Mouse (Mus musculus) neural tube, embryonic 11.5 days (tissue): Measurements from ENCODE around the gene Mysm1. TPM values are rescaled to one million over a fixed set of nuclear protein-coding genes. Genes with fewer than 3 reads are reported as not detected.

Experiments
- ATAC-seq: fragments of 200-750 bp; cut with Nextera tagmentation; 2 replicates; pipeline ENCODE4 v1.8.0; 2017; ENCODE audit warnings: moderate number of reproducible peaks, mild to moderate bottlenecking, moderate TSS enrichment, moderate library complexity; ENCODE audit not compliant: insufficient read depth, low FRiP score, low TSS enrichment
- DNase-seq: peaks from one replicate; pipeline ENCODE4 v3.0.0-alpha.2; 2015; ENCODE audit warnings: low spot score
- H3K27ac ChIP-seq: fragments of 300-500 bp; sonication (generic); 2 replicates; pipeline ENCODE4 v1.5.1; 2014; ENCODE audit warnings: low read depth, mild to moderate bottlenecking, low read length
- H3K27me3 ChIP-seq: fragments of 300-500 bp; sonication (generic); 2 replicates; pipeline ENCODE4 v1.6.1; 2014; ENCODE audit warnings: mild to moderate bottlenecking, low read length, mixed read lengths; ENCODE audit not compliant: control insufficient read depth, insufficient read depth
- H3K36me3 ChIP-seq: fragments of 300-500 bp; sonication (generic); 2 replicates; pipeline ENCODE4 v1.6.1; 2014; ENCODE audit warnings: mild to moderate bottlenecking, low read length, moderate library complexity, mixed read lengths; ENCODE audit not compliant: control insufficient read depth, insufficient read depth
- H3K4me1 ChIP-seq: fragments of 300-500 bp; sonication (generic); 2 replicates; pipeline ENCODE4 v1.6.1; 2014; ENCODE audit warnings: low read length, mixed read lengths; ENCODE audit not compliant: control insufficient read depth, insufficient read depth
- H3K4me2 ChIP-seq: fragments of 300-500 bp; sonication (generic); 2 replicates; pipeline ENCODE4 v1.6.1; 2014; ENCODE audit warnings: low read depth, mild to moderate bottlenecking, moderate library complexity
- H3K4me3 ChIP-seq: fragments of 300-500 bp; sonication (generic); 2 replicates; pipeline ENCODE4 v1.5.1; 2014; ENCODE audit warnings: low read depth, low read length
- H3K9ac ChIP-seq: fragments of 300-500 bp; sonication (generic); 2 replicates; pipeline ENCODE4 v1.6.1; 2014; ENCODE audit warnings: mild to moderate bottlenecking, low read length
- H3K9me3 ChIP-seq: fragments of 300-500 bp; sonication (generic); 2 replicates; pipeline ENCODE4 v1.6.1; 2016; ENCODE audit warnings: low read length; ENCODE audit not compliant: control insufficient read depth
- WGBS: fragments of 180-500 bp; shearing (Covaris S2); extraction: QIAGEN DNeasy Blood & Tissue Kit; methylation state at CpG from one replicate; pipeline ENCODE4 v1.1.7; 2014; 5-methylcytosine and 5-hydroxymethylcytosine counted together
- polyA plus RNA-seq: library from polyadenylated mRNA; unstranded; fragments of >200 nt; fragmentation: Nextera tagmentation; extraction: Ambion mirVana; gene quantifications from 2 replicates; pipeline ENCODE4 v1.2.1, GENCODE M21; 2014

Gene Mysm1
- 24.4 and 24.8 TPM in 2 replicates for polyA plus RNA-seq

DNA sequence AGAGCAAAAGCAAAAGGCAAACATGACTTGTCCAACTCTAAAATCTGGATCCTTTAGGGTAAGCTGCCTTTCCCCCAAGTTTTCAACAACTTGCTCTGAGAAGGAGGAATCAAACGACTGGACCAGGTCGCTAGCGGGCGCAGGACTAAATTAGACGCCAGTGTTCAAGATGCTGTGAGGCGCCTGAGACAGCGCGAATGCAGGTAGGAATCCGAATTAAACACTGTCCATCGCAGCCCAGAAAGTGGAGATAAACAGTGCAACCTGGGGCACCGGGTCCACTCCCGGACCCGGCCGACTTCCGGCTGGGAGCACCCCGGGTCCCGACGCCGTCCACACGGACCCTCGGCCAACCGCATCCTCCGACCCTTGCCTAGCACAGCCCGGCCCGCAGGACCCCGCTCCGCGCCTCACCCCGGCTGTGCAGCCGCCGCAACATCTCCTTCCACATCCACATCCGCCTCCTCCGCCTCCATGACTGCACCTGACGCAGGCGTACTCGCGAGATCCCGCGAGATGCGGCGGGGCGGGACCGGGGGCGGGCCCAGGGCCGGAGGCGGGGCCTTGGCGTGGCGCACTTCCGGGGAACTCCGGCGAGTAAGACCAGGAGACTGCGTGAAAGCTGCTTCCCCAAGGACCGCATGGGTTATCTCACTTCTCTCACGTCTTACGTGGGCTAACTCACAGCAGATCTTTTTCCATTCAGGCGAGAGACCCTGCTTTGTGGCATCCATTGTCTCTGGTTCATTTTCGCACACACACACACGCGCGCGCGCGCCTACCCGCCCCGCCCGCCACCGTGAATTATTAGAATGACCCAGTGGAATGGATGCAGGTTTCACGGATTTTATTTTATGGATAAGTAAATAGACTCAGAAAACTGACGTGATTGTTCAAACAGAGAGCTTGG lies at the start of gene Mysm1:
TSS of gene Mysm1 (minus strand) at position 511 of the 910 bp plus-strand sequence.
- Histone ChIP-seq H3K4me3 (peak within 1 kb of the TSS; percentile 76), H3K36me3 (peaks cover 2% of the 10 kb centered on the region; the same call in 1 of the 2 replicates), H3K9ac (peak within 1 kb of the TSS; percentile 88), H3K4me2 (peak within 1 kb of the TSS; percentile 38), H3K9me3 (no peaks in the 10 kb centered on the region), H3K27me3 (no peaks in the 10 kb centered on the region), H3K4me1 (no peaks in the 10 kb centered on the region), H3K27ac (peak within 1 kb of the TSS; percentile 78)
- DNase-seq (peak; percentile 96), ATAC-seq (peak; percentile 100)
- under 1% methylated on average over 69 of the region's 69 CpGs for WGBS

DNA sequence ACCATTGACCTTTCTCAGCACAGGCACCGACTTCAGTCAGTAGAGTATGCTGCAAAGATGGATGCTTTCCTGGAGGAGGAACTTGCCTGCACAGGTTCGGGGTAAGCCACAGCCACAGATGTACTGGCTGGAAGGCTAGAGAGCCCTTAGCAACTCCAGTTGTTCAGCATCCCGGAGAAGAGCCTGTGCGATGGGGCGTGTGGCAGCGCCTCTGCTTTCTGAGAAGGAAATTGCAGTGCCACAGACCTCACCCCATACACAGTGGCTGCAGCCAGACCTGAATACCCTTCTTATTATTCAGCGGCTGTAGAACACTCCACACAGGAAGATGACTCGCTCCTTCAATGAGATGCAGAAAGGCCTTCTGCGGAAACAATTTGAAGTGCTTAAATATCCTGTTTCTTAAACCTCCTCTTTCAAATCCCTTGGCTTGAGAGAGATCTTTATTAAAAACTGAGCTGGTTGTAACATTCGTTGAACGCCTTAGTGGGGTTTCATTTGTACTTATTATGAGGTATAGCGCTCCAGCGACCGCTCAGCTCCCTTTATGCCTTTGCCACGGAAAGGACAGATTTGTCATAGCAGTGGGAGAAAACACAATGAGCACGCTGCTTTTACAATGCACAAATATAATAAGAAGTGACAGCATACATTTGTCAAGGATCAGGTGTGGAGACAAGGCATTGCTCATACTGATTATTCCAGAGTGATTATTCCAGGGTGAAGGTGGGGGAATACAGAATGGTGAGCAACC lies 47.1 kb upstream of the Mysm1 start:
- H3K27me3 ChIP-seq: no peaks in the 10 kb centered on the region
- H3K36me3 ChIP-seq: no peaks in the 10 kb centered on the region
- H3K9me3 ChIP-seq: no peaks in the 10 kb centered on the region
- 86% methylated on average over 16 of the region's 16 CpGs for WGBS
- H3K9ac ChIP-seq: no peak overlapping the region
- H3K4me1 ChIP-seq: no peaks in the 10 kb centered on the region
- no peak overlapping the region for H3K4me3 ChIP-seq
- DNase-seq (no peak), ATAC-seq (no peak)
- H3K27ac ChIP-seq: no peak overlapping the region
- no peak overlapping the region for H3K4me2 ChIP-seq

DNA sequence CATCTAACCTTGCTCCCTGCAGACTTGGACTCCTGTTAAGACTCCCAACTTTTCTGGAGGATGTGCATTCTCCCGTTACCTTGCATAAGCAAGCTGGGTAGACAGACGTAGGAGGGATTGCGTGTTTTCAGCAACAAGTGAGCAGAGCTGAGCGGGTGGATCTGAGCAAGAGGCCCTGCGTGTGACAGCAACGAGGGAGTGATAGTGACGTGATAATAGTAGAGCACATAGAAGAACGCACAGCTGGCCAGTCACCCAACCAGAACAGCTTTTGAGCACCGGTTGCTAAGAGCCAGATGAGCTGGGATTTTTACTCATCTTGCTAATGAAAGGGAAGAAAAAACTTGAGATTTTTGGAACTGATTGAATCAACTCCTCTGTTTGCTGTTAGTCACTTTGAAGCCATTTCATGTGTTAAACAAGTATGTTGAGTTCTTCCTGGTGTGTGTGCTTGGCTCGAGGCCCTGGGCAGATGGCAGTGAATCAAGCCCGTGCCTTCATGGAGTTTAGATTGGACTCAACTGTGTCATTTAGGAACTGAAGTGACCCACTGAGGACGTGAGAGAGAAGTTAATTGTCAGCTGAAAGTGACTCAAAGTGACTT lies 44.6 kb upstream of the Mysm1 start:
- H3K4me2 ChIP-seq: no peak overlapping the region
- H3K27me3 ChIP-seq: no peaks in the 10 kb centered on the region
- no peaks in the 10 kb centered on the region for H3K9me3 ChIP-seq
- no peak overlapping the region for H3K9ac ChIP-seq
- H3K27ac ChIP-seq: no peak overlapping the region
- H3K4me3 ChIP-seq: no peak overlapping the region
- no peaks in the 10 kb centered on the region for H3K4me1 ChIP-seq
- no peak for ATAC-seq
- DNase-seq: no peak
- no peaks in the 10 kb centered on the region for H3K36me3 ChIP-seq
- whole genome bisulfite sequencing: 88% methylated on average over 12 of the region's 12 CpGs

DNA sequence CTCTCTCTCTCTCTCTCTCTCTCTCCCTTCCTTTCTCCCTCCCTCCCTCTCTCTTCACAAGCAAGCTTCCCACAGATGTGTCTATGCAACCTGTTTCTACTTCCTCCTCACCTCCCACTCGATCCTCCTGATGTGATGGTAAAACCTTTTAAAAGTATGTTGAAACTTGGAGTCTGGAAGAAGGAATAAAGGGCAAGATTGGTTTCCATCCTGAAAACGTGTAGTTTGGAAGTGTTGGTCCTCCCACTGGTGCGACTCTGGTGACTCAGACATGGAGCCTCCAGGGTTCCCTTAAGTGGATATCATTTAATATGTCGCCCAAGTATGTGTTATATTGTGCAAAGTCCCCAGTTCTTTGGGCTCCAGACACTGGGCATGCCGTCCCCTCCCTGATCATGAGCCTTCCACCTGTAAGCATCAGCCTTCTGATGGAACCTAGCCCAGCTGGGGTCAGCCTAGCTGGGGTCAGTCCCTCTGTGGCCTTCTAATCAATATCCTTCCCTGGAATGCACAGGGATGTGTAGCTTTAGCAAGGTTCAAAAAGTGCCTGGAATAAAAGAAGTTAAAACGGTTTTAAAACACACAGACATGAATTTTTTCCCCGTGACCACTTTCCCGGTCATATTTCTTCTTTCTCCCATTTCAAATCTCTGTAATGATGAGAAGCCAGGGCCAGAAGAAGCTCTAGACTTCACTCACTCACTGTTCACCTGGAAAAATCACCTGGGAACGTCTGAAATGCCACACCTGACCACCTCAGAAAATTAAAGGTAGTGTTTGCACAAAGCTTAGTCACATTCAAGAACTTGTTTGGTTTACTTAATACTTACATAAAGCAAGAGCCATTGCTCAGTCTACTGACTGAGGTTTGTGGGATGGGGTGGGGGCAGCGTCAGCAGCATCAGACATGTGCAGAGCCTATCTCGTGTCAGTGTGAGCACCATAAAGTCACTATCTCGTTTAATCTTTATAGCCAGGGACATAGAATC lies 43.0 kb upstream of the Mysm1 start:
- Histone ChIP-seq H3K27ac (no peak overlapping the region), H3K27me3 (no peaks in the 10 kb centered on the region), H3K4me3 (no peak overlapping the region), H3K4me1 (no peaks in the 10 kb centered on the region), H3K9me3 (no peaks in the 10 kb centered on the region), H3K36me3 (no peaks in the 10 kb centered on the region), H3K4me2 (no peak overlapping the region), H3K9ac (no peak overlapping the region)
- ATAC-seq: no peak
- no peak for DNase-seq
- 82% methylated on average over 12 of the region's 12 CpGs for WGBS

DNA sequence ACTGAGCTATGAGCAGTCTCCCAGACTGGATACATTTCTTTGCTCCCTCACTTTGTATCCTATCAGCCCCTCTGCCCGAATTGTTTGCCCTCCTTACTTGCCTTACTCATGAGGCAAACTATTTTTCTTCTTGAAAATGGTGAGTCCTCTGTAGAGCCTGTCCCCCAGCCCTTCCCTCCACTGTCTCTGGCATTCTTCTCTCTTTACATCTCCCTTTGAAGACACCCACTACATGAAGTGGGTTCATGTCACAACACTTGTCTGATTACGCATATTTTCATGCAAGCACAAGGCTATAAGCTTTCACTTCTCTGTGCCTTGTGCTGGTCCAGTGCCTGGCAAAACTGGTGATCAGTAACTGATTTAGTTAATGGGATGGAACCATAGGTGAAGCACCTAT lies 41.3 kb upstream of the Mysm1 start:
- Histone ChIP-seq H3K36me3 (no peaks in the 10 kb centered on the region), H3K4me2 (no peak overlapping the region), H3K27ac (no peak overlapping the region), H3K4me1 (no peaks in the 10 kb centered on the region), H3K9me3 (no peaks in the 10 kb centered on the region), H3K4me3 (no peak overlapping the region), H3K9ac (no peak overlapping the region), H3K27me3 (no peaks in the 10 kb centered on the region)
- DNase-seq (no peak), ATAC-seq (no peak)
- 80% methylated on average over 2 of the region's 2 CpGs for WGBS

DNA sequence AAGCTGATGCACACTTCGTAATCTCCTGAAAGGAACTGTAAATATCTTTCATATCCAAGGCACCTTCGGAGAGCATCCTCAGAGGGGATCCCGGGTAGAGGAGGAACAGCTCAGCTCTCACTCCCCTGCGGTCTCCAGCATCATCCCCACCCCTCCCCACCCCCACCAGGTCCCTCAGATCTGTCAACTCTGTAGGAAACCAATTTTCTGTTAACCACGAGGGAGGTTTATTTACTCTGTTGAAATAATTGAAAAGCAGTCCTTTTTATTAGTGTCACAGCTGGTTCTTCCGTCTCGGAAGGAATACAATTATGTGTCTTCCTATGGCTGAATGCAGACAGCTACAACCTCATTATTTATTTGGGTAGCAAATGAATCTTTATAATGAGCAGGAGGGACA lies 39.3 kb upstream of the Mysm1 start:
- WGBS: 39% methylated on average over 7 of the region's 7 CpGs
- Histone ChIP-seq H3K9me3 (no peaks in the 10 kb centered on the region), H3K4me1 (no peaks in the 10 kb centered on the region), H3K36me3 (no peaks in the 10 kb centered on the region), H3K4me3 (no peak overlapping the region), H3K4me2 (no peak overlapping the region), H3K27me3 (no peaks in the 10 kb centered on the region), H3K9ac (no peak overlapping the region), H3K27ac (no peak overlapping the region)
- ATAC-seq: peak; percentile 20; the same call in 1 of the 2 replicates
- no peak for DNase-seq

DNA sequence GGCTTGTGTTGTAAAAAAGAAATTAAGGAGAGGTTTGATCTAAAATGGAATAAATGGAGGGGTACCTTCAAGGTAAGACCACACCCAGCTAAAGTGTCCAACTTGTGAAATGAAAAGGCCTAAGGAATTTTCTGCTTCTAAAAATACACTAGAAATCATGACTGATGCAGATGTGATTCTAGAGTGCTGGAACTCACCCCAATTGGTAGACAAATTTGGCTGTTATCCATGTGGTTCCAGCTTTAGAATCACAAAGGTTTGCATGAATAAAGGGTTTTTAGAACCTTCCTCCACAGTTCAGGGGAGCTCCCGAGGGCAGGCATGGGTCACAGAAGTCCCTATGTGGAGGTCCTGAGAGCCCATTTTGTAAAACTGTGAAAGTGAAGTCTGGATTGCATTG lies 33.8 kb upstream of the Mysm1 start:
- no peak for ATAC-seq

DNA sequence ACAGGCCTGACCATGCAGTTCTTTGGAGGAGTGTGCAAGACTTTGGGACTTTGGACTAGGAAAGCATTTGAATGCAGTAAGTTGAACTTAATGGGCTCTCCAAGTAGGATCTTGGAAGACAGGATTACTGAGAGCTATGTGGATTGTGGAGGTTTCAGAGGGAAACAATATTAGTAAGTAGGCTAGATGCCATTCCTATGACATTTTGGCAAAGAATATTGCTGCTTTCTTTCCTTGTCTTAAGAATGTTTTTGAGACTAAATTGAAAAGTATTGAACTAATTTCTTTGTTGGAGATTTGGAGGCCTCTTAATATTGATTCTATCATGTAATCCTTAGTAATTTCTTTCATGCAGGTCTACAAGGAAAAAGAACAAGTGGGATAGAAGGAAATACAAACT lies 33.4 kb upstream of the Mysm1 start:
- Histone ChIP-seq H3K4me3 (no peak overlapping the region), H3K9me3 (no peaks in the 10 kb centered on the region), H3K4me1 (no peaks in the 10 kb centered on the region), H3K36me3 (no peaks in the 10 kb centered on the region), H3K27ac (no peak overlapping the region), H3K27me3 (no peaks in the 10 kb centered on the region), H3K9ac (no peak overlapping the region), H3K4me2 (no peak overlapping the region)
- DNase-seq (no peak), ATAC-seq (no peak)

More for the DNA sequence above, 33.8 kb upstream of the Mysm1 start:
- DNase-seq: no peak
- 82% methylated on average over 1 of the region's 1 CpGs for WGBS
- Histone ChIP-seq H3K4me2 (no peak overlapping the region), H3K27me3 (no peaks in the 10 kb centered on the region), H3K9ac (no peak overlapping the region), H3K9me3 (no peaks in the 10 kb centered on the region), H3K27ac (no peak overlapping the region), H3K4me3 (no peak overlapping the region), H3K4me1 (no peaks in the 10 kb centered on the region), H3K36me3 (no peaks in the 10 kb centered on the region)
